Mouse (Mus musculus): ENCODE results near the gene Iba57. TPM values are rescaled to one million over a fixed set of nuclear protein-coding genes. Genes with fewer than 3 reads are reported as not detected.
A peak's percentile ranks its signal among the peaks of the same experiment; 100 is the strongest.

The Iba57 gene
- polyA plus RNA-seq, 1 experiment from 2014 or later: 5.4 TPM

DNA sequence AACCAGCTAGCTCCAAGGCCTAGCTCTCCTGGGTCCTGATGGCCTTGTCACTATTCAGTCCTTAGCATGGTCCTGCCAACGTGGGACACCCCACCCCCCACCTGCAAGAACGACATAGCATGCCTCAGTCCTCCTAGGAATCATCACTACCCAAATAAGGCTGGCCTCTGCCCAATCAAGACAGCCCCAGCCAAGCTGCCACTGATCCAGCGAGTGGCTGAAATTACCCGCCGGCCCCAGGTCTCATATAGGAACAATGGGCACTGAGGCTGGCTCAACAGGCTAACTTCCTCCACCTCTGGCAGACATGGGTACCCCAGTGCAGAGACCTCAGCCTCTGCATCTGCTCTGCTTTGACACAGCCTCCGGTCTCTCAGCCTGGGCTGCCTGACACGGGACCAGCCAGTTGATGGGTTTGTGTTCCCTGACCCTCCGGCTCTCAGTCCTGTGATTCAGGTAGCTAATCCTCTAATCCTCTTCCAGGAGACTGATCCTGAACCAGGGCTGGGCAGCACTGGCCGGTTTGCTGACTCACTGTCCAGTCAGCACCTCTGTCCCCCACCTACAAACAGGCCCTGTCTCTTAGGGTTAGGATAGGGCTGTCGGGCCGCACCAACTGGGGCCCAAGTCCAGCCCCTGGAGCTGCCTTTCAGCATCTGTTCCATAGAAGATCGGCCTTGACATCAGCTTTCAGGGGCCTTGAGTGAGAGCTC, 26.4 kb downstream of the Iba57 start:
- Histone ChIP-seq H3K4me1 (peaks cover 26% of the 10 kb centered on the region), H3K27ac (replicated peaks) (no peak overlapping the region), H3K4me3 (no peak overlapping the region), H3K36me3 (no peaks in the 10 kb centered on the region), H3K9me3 (replicated peaks) (no peaks in the 10 kb centered on the region), H3K27me3 (ENCODE audit: low read depth, poor library complexity, severe bottlenecking) (peaks cover 70% of the 10 kb centered on the region)
- no peak for DNase-seq (ENCODE audit: low spot score)
- 56% methylated on average over 12 of the region's 12 CpGs for WGBS

DNA sequence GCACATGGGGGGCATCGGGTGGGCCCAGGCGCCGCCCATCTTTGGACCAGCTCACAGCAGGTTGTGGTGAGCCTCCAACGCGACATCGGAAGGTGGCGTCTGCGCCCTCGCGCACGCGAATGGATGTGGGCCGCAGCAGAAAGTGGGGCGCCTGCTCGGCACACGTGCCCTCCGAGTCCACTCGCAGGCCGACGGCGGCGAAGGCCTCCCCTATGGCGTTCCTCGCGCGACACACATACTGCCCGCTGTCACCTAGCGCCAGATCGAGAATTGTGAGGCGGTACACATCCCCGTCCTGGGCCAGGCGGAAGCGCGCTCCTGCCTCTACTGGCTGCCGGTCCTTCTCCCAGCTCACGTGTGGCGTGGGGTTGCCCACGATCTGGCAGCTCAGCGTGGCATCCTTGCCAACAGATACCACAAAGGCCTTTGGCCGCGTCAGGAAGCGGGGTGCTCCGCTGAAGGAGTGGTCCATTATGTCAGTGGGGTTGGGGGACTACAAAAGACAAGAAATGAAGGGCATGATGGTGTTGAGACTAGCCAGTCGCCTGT, 27.6 kb downstream of the Iba57 start, which contains the start of gene Obscn:
TSS of gene Obscn (minus strand) at position 499 of the 549 bp plus-strand sequence.
- H3K36me3 ChIP-seq: no peaks in the 10 kb centered on the region
- H3K27ac ChIP-seq (replicated peaks): no peak within 1 kb of the TSS
- H3K27me3 ChIP-seq (ENCODE audit: low read depth, poor library complexity, severe bottlenecking): peaks cover 79% of the 10 kb centered on the region
- 14% methylated on average over 44 of the region's 44 CpGs for WGBS
- peak within 1 kb of the TSS; percentile 42 for H3K4me3 ChIP-seq
- DNase-seq (ENCODE audit: low spot score): no peak
- peaks cover 20% of the 10 kb centered on the region for H3K4me1 ChIP-seq
- H3K9me3 ChIP-seq (replicated peaks): no peaks in the 10 kb centered on the region

DNA sequence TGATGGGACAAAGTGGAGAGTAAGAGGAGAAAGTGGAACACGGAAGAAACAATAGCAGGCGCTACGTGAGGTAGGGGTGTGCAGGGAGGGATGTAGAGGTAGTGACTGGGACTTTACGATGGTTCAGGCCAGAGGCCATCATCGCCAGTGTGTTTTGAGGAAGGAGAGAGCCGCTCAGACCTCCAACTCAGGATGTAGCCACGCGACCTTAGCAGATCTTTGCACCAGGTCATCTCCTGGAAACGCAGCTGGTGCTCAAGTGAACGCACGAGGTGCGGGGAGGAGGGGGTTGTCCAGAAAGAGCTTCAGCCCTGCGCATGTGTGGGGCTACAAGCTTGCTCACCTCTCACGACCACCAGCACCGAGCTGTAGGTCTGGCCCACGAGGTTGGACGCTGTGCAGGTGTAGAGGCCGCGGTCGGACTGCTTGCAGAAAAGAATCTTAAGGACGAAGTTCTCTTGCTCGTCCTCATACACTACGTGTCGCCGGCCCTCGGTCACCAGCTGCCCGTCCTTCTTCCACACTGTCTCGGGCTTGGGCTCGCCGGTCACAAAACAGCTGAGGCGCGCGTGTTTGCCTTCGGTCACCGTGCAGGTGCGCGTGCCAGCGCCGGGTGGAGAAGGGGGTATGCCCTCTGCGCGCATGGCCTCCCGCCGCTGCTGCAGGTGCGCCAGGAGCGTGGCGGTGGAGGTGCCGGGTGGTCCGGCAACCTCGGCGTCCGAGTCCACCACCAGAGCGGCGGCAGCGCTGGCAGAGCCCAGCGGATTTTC, 28.3 kb downstream of the Iba57 start:
- Histone ChIP-seq H3K27me3 (ENCODE audit: low read depth, poor library complexity, severe bottlenecking) (peaks cover 79% of the 10 kb centered on the region), H3K36me3 (no peaks in the 10 kb centered on the region), H3K27ac (replicated peaks) (no peak overlapping the region), H3K9me3 (replicated peaks) (no peaks in the 10 kb centered on the region), H3K4me1 (peaks cover 20% of the 10 kb centered on the region), H3K4me3 (peak overlapping the region; percentile 42)
- WGBS: 9% methylated on average over 55 of the region's 55 CpGs
- DNase-seq (ENCODE audit: low spot score): no peak

DNA sequence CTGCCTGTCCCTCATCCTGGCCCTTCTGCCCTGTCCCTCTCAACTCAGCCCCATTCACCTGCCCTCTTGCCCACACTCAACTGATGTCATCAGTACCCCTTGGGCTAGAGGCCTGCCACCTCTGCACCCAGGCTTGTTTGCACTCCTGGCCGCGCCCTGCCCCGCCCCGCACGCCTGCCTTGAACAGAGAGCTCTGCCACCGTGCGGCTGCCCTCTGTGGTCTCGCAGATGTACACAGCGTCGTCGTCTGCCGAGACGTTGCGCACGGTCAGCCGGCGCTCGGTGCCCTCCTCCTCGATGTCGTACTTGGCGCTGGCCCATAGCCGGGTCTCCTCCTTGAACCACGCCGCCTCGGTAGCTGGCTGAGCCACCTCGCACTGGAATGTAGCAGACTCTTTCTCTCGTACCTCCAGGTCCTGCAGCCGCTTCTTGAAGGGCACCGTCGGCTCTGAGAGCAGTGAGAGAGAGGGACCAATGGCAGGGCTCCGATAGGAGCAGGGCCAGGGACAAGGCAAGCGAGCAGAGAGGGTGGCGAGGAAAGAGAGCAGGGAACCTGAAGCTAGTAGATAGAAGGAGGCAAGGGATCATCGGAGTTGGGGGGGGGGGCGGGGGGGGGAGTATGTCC, 29.1 kb downstream of the Iba57 start:
- Histone ChIP-seq H3K27ac (replicated peaks) (no peak overlapping the region), H3K4me3 (peak overlapping the region; percentile 42), H3K36me3 (no peaks in the 10 kb centered on the region), H3K27me3 (ENCODE audit: low read depth, poor library complexity, severe bottlenecking) (peaks cover 79% of the 10 kb centered on the region), H3K4me1 (peaks cover 20% of the 10 kb centered on the region), H3K9me3 (replicated peaks) (no peaks in the 10 kb centered on the region)
- WGBS: 4% methylated on average over 35 of the region's 35 CpGs
- no peak for DNase-seq (ENCODE audit: low spot score)

- H3K36me3 ChIP-seq: no peaks in the 10 kb centered on the region
- no peak overlapping the region for H3K4me3 ChIP-seq
- H3K27ac ChIP-seq (replicated peaks): no peak overlapping the region
- no peak for DNase-seq (ENCODE audit: low spot score)
- peaks cover 59% of the 10 kb centered on the region for H3K27me3 ChIP-seq (ENCODE audit: low read depth, poor library complexity, severe bottlenecking)
- H3K4me1 ChIP-seq: peaks cover 20% of the 10 kb centered on the region
- no peaks in the 10 kb centered on the region for H3K9me3 ChIP-seq (replicated peaks)
- WGBS: 78% methylated on average over 2 of the region's 3 CpGs
Observed at GRCm38 (mm10) chr11:59132065-59132464, 31.5 kb downstream of the Iba57 start.

DNA sequence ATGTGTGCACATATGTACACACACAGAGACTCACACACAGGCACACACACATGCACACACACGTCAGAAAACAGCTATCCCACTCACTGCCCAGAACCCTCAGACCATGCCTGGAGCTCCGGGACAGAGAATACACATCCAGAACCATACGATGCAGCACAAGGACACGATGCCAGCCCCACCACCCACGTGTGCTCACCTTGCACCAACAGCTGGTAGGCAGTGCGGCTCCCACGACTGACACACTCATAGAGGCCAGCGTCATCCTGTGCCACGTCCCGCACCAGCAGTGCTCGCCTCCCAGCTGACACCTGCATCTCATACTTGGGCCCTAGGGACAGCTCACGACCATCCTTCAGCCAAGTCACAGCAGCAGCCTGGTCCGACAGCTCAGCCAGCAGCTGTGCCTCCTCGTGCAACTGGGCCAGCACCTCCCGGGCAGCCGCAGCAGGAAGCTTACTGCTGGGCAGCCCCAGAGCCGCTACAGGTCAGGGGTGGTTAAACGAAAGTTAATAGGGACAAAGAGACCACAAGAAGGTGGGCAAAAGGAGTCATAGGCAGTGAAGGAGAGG, 32.1 kb downstream of the Iba57 start:
- H3K4me1 ChIP-seq: peaks cover 20% of the 10 kb centered on the region
- H3K27me3 ChIP-seq (ENCODE audit: low read depth, poor library complexity, severe bottlenecking): peaks cover 52% of the 10 kb centered on the region
- 70% methylated on average over 18 of the region's 18 CpGs for WGBS

GRCm38 (mm10) chr11:59130782-59131181, 32.8 kb downstream of the Iba57 start:
- Histone ChIP-seq H3K27me3 (ENCODE audit: low read depth, poor library complexity, severe bottlenecking) (peaks cover 46% of the 10 kb centered on the region), H3K36me3 (no peaks in the 10 kb centered on the region), H3K4me3 (no peak overlapping the region), H3K4me1 (peaks cover 16% of the 10 kb centered on the region), H3K27ac (replicated peaks) (no peak overlapping the region), H3K9me3 (replicated peaks) (no peaks in the 10 kb centered on the region)
- no peak for DNase-seq (ENCODE audit: low spot score)
- 94% methylated on average over 9 of the region's 9 CpGs for WGBS

More for the DNA sequence above, 32.1 kb downstream of the Iba57 start:
- H3K27ac ChIP-seq (replicated peaks): no peak overlapping the region
- H3K9me3 ChIP-seq (replicated peaks): no peaks in the 10 kb centered on the region
- no peak for DNase-seq (ENCODE audit: low spot score)
- no peaks in the 10 kb centered on the region for H3K36me3 ChIP-seq
- no peak overlapping the region for H3K4me3 ChIP-seq

DNA sequence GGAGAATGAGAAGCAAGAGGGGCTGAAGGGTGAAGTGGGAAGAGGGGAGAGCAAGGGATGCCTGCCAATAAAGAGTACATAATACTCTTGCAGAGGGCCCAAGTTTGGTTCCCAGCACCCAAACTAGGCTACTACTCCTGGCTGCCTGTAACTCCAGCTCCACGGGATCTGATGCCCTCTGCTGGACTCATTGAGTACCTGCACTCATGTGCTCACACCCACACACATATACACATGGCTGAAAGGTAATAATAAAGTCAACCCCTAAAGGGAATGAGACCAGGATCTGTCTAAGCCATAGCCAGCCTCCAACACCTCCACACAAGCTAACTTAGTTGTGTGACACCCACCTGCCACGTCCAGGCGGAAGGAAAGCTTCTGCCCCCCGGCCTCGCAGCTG, 57.6 kb downstream of the Iba57 start:
- 90% methylated on average over 5 of the region's 5 CpGs for WGBS
- Histone ChIP-seq H3K9me3 (replicated peaks) (peaks cover 7% of the 10 kb centered on the region), H3K27ac (replicated peaks) (no peak overlapping the region), H3K27me3 (ENCODE audit: low read depth, poor library complexity, severe bottlenecking) (no peaks in the 10 kb centered on the region), H3K36me3 (no peaks in the 10 kb centered on the region), H3K4me3 (no peak overlapping the region), H3K4me1 (no peaks in the 10 kb centered on the region)
- DNase-seq (ENCODE audit: low spot score): no peak

Other genes with a start within 250 kb of the Iba57 start
- gene Btnl10, start 245.8 kb downstream of the Iba57 start, polyA plus RNA-seq (2016; fragmentation: Nextera tagmentation; extraction: Ambion mirVana): not detected in 2 replicates
- gene Rnf187, start 224.8 kb downstream of the Iba57 start, polyA plus RNA-seq (2016; fragmentation: Nextera tagmentation; extraction: Ambion mirVana): 274 and 296 TPM in 2 replicates
- gene Hist3h2ba, start 214.8 kb downstream of the Iba57 start, polyA plus RNA-seq (2016; fragmentation: Nextera tagmentation; extraction: Ambion mirVana): 34.1 and 69.6 TPM in 2 replicates
- gene Hist3h2a, start 209.1 kb downstream of the Iba57 start, polyA plus RNA-seq (2016; fragmentation: Nextera tagmentation; extraction: Ambion mirVana): 20.4 and 31.6 TPM in 2 replicates
- gene Trim17, start 209.1 kb downstream of the Iba57 start, polyA plus RNA-seq (2016; fragmentation: Nextera tagmentation; extraction: Ambion mirVana): 0.25 and 0.26 TPM in 2 replicates
- 17.7 and 19.3 TPM in 2 replicates for gene Trim11, start 185.6 kb downstream of the Iba57 start, polyA plus RNA-seq (2016; fragmentation: Nextera tagmentation; extraction: Ambion mirVana)
- gene Obscn, start 27.3 kb downstream of the Iba57 start, polyA plus RNA-seq (2016; fragmentation: Nextera tagmentation; extraction: Ambion mirVana): 0.01 TPM in 2 replicates
- gene Gjc2, start 19.5 kb upstream of the Iba57 start, polyA plus RNA-seq (2016; fragmentation: Nextera tagmentation; extraction: Ambion mirVana): not detected in 2 replicates
- 98.5 and 115 TPM in 2 replicates for gene Guk1, start 28.5 kb upstream of the Iba57 start, polyA plus RNA-seq (2016; fragmentation: Nextera tagmentation; extraction: Ambion mirVana)
- 116 and 131 TPM in 2 replicates for gene Mrpl55, start 38.7 kb upstream of the Iba57 start, polyA plus RNA-seq (2016; fragmentation: Nextera tagmentation; extraction: Ambion mirVana)
- 46.8 and 52.2 TPM in 2 replicates for gene 2310033P09Rik, start 44.6 kb upstream of the Iba57 start, polyA plus RNA-seq (2016; fragmentation: Nextera tagmentation; extraction: Ambion mirVana)
- gene Arf1, start 64.5 kb upstream of the Iba57 start, polyA plus RNA-seq (2016; fragmentation: Nextera tagmentation; extraction: Ambion mirVana): 633 and 659 TPM in 2 replicates
- gene Wnt3a, start 127.0 kb upstream of the Iba57 start, polyA plus RNA-seq (2016; fragmentation: Nextera tagmentation; extraction: Ambion mirVana): 5.3 and 8.7 TPM in 2 replicates
- 7.8 and 9.7 TPM in 2 replicates for gene Wnt9a, start 143.2 kb upstream of the Iba57 start, polyA plus RNA-seq (2016; fragmentation: Nextera tagmentation; extraction: Ambion mirVana)
- not detected in 2 replicates for gene Prss38, start 211.9 kb upstream of the Iba57 start, polyA plus RNA-seq (2016; fragmentation: Nextera tagmentation; extraction: Ambion mirVana)

Data from midbrain, embryonic 10.5 days (tissue).